Mouse (Mus musculus) G1E (cell line): Measurements from ENCODE around the gene Man2a1. TPM values are rescaled to one million over a fixed set of nuclear protein-coding genes. Genes with fewer than 3 reads are reported as not detected.

Experiments
- ATAC-seq: 2 replicates; pipeline ENCODE4 v1.8.0; 2016; ENCODE audit warnings: mild to moderate bottlenecking; ENCODE audit not compliant: insufficient number of reproducible peaks, poor library complexity, low FRiP score, severe bottlenecking; ENCODE audit errors: extremely low read depth
- DNase-seq: peaks from one replicate; pipeline ENCODE4 v3.0.0; 2012; ENCODE audit warnings: low spot score
- H3K27me3 ChIP-seq: 2 replicates; pipeline ENCODE4 v1.6.1; 2012; ENCODE audit warnings: mild to moderate bottlenecking, low read length, inconsistent platforms; ENCODE audit not compliant: insufficient read depth
- H3K36me3 ChIP-seq: replicated peaks from 2 replicates; pipeline ENCODE3; 2012; ENCODE audit warnings: mild to moderate bottlenecking, inconsistent platforms
- H3K4me1 ChIP-seq: 2 replicates; pipeline ENCODE4 v1.6.1; 2012; ENCODE audit warnings: low read depth, low read length, inconsistent platforms, mixed read lengths; ENCODE audit not compliant: insufficient read depth
- H3K4me3 ChIP-seq: 2 replicates; pipeline ENCODE4 v1.5.1; 2012; ENCODE audit warnings: low read depth, mild to moderate bottlenecking, inconsistent platforms, low read length, moderate library complexity, mixed read lengths
- H3K9me3 ChIP-seq: replicated peaks from 2 replicates; pipeline ENCODE4 v1.6.1; 2012; ENCODE audit warnings: inconsistent platforms
- CTCF ChIP-seq: IDR thresholded peaks from 2 replicates; pipeline ENCODE4 v1.5.1; 2012; ENCODE audit warnings: low read depth, low read length, inconsistent platforms, mixed read lengths
- GATA1 ChIP-seq: IDR thresholded peaks from 2 replicates; pipeline ENCODE4 v1.6.1; 2012; ENCODE audit warnings: borderline replicate concordance, low read length, inconsistent platforms, mixed read lengths
- GATA2 ChIP-seq: IDR thresholded peaks from 2 replicates; pipeline ENCODE4 v1.6.1; 2012; ENCODE audit warnings: low read depth, low read length, inconsistent platforms, borderline replicate concordance
- POLR2AphosphoS5 ChIP-seq: IDR thresholded peaks from 2 replicates; pipeline ENCODE4 v1.6.1; 2012; ENCODE audit warnings: low read depth, low read length, inconsistent platforms; ENCODE audit not compliant: insufficient replicate concordance
- TAL1 ChIP-seq: conservative IDR thresholded peaks from 2 replicates; pipeline ENCODE4 v1.6.1; 2012; ENCODE audit warnings: low read depth, low read length, inconsistent platforms, mixed read lengths
- polyA plus RNA-seq: library from polyadenylated mRNA; stranded (reverse); fragments of >175 nt; gene quantifications from 2 replicates; pipeline ENCODE4 v1.2.3, GENCODE M21; 2012
- total RNA-seq, 2 experiments: library from RNA; stranded (forward) in 1 of 2; stranded (reverse) in 1 of 2; fragments of 200-1000 nt in 1 of 2; fragments of >200 nt in 1 of 2; fragmentation: Nextera tagmentation in 1 of 2; gene quantifications; 2 replicates each; pipeline ENCODE4 v1.2.3; 2014 to 2017

Gene Man2a1
- total and polyA plus RNA-seq, 3 experiments, result not detected

DNA sequence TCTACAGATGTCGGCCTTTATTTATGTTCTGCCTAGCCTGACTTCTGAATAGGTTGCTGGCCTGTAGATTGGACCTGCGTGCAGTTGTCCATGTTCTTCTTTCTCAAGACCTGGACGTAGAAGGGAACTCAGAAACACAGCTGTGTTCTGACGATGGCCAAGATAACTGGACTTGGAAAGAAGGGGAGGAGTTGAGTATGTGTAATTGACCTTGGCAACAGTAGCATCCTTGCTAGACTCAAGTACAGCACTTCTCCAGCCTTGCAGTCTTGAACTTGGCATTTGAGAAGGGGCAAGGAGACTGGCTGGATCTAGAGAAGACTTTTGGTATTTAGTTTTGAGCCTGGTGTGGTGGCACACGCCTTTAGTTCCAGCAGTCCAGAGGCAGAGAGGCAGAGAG is 10.9 kb downstream of the Man2a1 start:
- no peak for ATAC-seq
- Histone ChIP-seq H3K27me3 (no peaks in the 10 kb centered on the region), H3K9me3 (peaks cover 45% of the 10 kb centered on the region), H3K4me3 (no peak overlapping the region), H3K36me3 (no peaks in the 10 kb centered on the region), H3K4me1 (no peaks in the 10 kb centered on the region)
- no peak for DNase-seq
- TF ChIP-seq CTCF (no peak), POLR2AphosphoS5 (no peak), GATA2 (no peak), GATA1 (no peak), TAL1 (no peak)

DNA sequence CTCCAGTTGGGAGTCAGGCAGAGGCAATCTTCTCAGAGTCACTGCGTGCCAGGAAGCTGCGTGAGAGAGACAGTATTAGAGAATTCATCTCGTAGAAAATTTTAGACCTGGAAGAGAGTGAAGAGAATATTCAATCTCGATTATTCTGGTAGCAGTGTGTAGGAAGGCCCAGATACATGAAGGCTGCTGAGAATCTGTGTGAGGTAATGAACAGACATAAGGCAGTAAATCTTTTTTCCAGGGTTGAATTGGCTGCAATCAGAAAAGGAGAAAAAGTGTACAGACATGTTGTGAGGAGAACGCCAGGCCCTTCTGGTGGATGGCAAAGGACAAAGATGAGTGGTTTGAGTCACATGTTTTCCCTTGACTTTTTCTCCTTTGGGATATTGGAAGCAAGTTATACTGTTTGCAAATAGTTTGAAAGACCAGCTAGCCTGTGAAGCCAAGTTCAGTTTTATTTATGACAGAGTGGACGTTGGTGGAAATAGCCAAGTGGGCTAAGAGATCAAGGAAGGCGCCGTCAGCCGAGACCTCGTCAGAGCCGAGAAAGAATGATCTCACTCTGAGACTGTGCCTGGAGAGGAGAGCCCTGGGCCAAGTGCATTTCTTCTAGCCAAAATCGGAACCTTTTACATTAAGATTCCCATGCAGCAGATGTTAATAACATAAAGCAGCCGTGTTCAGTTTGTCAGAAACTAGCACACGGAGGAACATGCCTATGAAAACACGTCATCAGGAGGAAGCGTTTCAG is 11.8 kb downstream of the Man2a1 start:
- TF ChIP-seq GATA2, result no peak
- Histone ChIP-seq H3K4me3 (no peak overlapping the region), H3K4me1 (no peaks in the 10 kb centered on the region), H3K9me3 (peaks cover 45% of the 10 kb centered on the region), H3K36me3 (no peaks in the 10 kb centered on the region), H3K27me3 (no peaks in the 10 kb centered on the region)
- DNase-seq, result no peak
- ATAC-seq, result no peak

DNA sequence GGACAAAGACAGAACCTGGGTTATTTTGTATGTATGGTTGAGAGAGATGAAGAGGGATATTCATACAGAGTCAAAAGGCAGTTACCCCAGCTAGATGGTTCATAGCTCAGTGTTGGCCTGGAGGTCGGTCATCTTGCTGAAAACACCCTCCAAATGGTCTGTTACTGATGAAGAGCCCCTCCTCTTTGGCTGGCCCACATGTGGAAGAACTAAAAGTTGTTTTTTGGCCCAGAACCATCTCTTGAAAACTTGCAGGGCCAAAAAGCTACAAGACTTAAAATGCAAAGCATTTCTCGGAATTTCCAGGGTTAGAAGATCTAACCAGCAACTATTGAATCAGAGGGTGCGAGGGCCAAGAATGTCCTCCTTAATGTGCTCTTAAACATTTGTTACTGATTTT is 12.4 kb downstream of the Man2a1 start:
- Histone ChIP-seq H3K36me3 (no peaks in the 10 kb centered on the region), H3K4me1 (no peaks in the 10 kb centered on the region), H3K27me3 (no peaks in the 10 kb centered on the region), H3K9me3 (peaks cover 49% of the 10 kb centered on the region), H3K4me3 (no peak overlapping the region)
- no peak for DNase-seq
- no peak for ATAC-seq
- no peak for TF ChIP-seq CTCF
- no peak for TF ChIP-seq TAL1
- TF ChIP-seq POLR2AphosphoS5, result no peak
- no peak for TF ChIP-seq GATA1

DNA sequence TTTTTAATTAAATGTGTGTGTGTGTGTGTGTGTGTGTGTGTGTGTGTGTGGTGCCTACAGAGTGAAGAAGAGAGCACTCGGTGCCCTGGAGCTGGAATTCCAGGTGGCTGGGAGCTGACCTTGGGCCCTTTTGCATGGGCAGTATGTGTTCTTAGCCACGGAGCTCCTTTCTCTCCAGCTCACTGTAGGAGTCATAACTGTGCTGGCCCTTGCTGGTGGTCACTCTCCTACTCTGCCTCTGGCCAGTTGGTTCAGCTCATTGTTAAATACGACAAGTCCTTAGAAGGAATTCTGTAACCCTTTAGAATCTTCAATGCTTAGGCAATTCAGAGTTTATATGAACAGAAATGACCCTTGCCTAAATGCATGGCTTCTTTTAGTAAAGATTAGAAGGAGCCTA is 12.8 kb downstream of the Man2a1 start:
- no peaks in the 10 kb centered on the region for H3K27me3 ChIP-seq
- no peak for ATAC-seq
- no peak for DNase-seq
- H3K4me1 ChIP-seq, result no peaks in the 10 kb centered on the region
- H3K36me3 ChIP-seq, result no peaks in the 10 kb centered on the region
- peaks cover 47% of the 10 kb centered on the region for H3K9me3 ChIP-seq
- TF ChIP-seq POLR2AphosphoS5 (no peak), CTCF (no peak), GATA1 (no peak)
- no peak overlapping the region for H3K4me3 ChIP-seq

GRCm38 (mm10) chr17:64614804-64615203 is 14.3 kb downstream of the Man2a1 start:
- no peak overlapping the region for H3K4me3 ChIP-seq
- no peaks in the 10 kb centered on the region for H3K4me1 ChIP-seq
- ATAC-seq, result no peak
- H3K36me3 ChIP-seq, result no peaks in the 10 kb centered on the region
- H3K27me3 ChIP-seq, result no peaks in the 10 kb centered on the region
- H3K9me3 ChIP-seq, result peaks cover 54% of the 10 kb centered on the region
- TF ChIP-seq GATA2 (no peak), CTCF (no peak), POLR2AphosphoS5 (no peak), GATA1 (no peak), TAL1 (no peak)
- no peak for DNase-seq

GRCm38 (mm10) chr17:64615420-64615819 is 14.9 kb downstream of the Man2a1 start:
- Histone ChIP-seq H3K27me3 (no peaks in the 10 kb centered on the region), H3K36me3 (no peaks in the 10 kb centered on the region), H3K4me1 (no peaks in the 10 kb centered on the region), H3K4me3 (no peak overlapping the region), H3K9me3 (peaks cover 60% of the 10 kb centered on the region)
- TF ChIP-seq POLR2AphosphoS5 (no peak), GATA2 (no peak), TAL1 (no peak), GATA1 (no peak), CTCF (no peak)
- DNase-seq (no peak), ATAC-seq (no peak; the same call in 1 of the 2 replicates)

- peaks cover 61% of the 10 kb centered on the region for H3K9me3 ChIP-seq
- no peak overlapping the region for H3K4me3 ChIP-seq
- TF ChIP-seq GATA1 (no peak), TAL1 (no peak), POLR2AphosphoS5 (no peak), CTCF (no peak), GATA2 (no peak)
- H3K36me3 ChIP-seq, result no peaks in the 10 kb centered on the region
- no peak for ATAC-seq
- no peaks in the 10 kb centered on the region for H3K27me3 ChIP-seq
- DNase-seq, result no peak
- H3K4me1 ChIP-seq, result no peaks in the 10 kb centered on the region
These were observed 15.7 kb downstream of the Man2a1 start for GRCm38 (mm10) chr17:64616259-64616658.
